Comparison of ENCODE assay signal across 29 mouse cellular contexts in the genomic region with DNA sequence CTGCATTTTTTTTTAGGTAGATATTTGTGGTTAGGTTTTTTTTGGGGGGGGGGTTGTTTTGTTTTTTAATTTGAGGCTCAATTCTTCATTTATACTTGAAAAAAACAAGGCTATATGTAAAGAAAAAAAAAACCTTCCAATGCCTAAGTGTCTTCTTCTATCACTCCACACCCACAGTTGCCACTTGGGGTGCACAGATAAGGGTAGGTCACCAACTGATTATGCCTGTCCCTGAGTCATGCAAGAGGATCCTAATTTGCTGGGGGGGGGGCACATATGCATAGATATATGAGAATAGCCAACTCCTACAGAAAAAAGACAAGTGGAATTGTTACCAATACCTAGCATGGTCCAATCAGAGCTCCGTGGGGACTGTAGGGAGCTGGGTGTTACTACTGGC. TPM values are rescaled to one million over a fixed set of nuclear protein-coding genes. Genes with fewer than 3 reads are reported as not detected.
"Had no signal": no experiment of that assay in that cellular context is flagged by ENCODE, and none has a peak within 500 bp of the region (broad histone marks: within the 10 kb centered on the region; RNA-seq: fewer than 3 reads in every experiment).

No protein-coding gene starts in this region.

- H3K4me2 ChIP-seq: limb, embryonic 13.5 days; lung, embryonic 15.5 days; midbrain, embryonic 12.5 days; midbrain, embryonic 15.5 days; neural tube, embryonic 12.5 days; neural tube, embryonic 15.5 days; stomach, embryonic 15.5 days had no signal

- H3K9ac ChIP-seq: limb, embryonic 13.5 days; lung, embryonic 15.5 days; midbrain, embryonic 12.5 days; midbrain, embryonic 15.5 days; neural tube, embryonic 12.5 days; neural tube, embryonic 15.5 days; stomach, embryonic 15.5 days had no signal

- H3K4me1 ChIP-seq: limb, embryonic 10.5 days; limb, embryonic 13.5 days; lung, embryonic 15.5 days; midbrain, embryonic 12.5 days; midbrain, embryonic 15.5 days; neural tube, embryonic 12.5 days; neural tube, embryonic 15.5 days; stomach, embryonic 15.5 days had no signal

- H3K36me3 ChIP-seq: limb, embryonic 10.5 days; limb, embryonic 13.5 days; lung, embryonic 15.5 days; midbrain, embryonic 12.5 days; midbrain, embryonic 15.5 days; neural tube, embryonic 12.5 days; neural tube, embryonic 15.5 days; stomach, embryonic 15.5 days had no signal

- H3K27ac ChIP-seq: limb, embryonic 10.5 days; limb, embryonic 13.5 days; lung, embryonic 15.5 days; midbrain, embryonic 12.5 days; midbrain, embryonic 15.5 days; neural tube, embryonic 12.5 days; neural tube, embryonic 15.5 days; stomach, embryonic 15.5 days had no signal

- ATAC-seq: intestine, embryonic 16.5 days; midbrain, embryonic 15.5 days had no signal

- H3K4me3 ChIP-seq: limb, embryonic 10.5 days; limb, embryonic 13.5 days; lung, embryonic 15.5 days; midbrain, embryonic 12.5 days; midbrain, embryonic 15.5 days; neural tube, embryonic 12.5 days; neural tube, embryonic 15.5 days; stomach, embryonic 15.5 days had no signal

- H3K9me3 ChIP-seq: neural tube, embryonic 15.5 days; stomach, embryonic 15.5 days had no signal

- H3K27me3 ChIP-seq: limb, embryonic 13.5 days; lung, embryonic 15.5 days; midbrain, embryonic 12.5 days; midbrain, embryonic 15.5 days; neural tube, embryonic 12.5 days; neural tube, embryonic 15.5 days; stomach, embryonic 15.5 days had no signal

- DNase-seq: kidney, adult 18-20 months; kidney, adult 9 months; kidney, postnatal 14 days; kidney, postnatal 4 days; lung, adult 18-20 months; lung, postnatal 10 days; lung, postnatal 36 days; right cerebral cortex, adult 18-20 months; right cerebral cortex, postnatal 25 days; spleen, adult 18-20 months; thymus, adult 18-20 months; thymus, postnatal 36 days had no signal

RNA-seq across cellular contexts. Expression of gene Olfr1324, which starts 53.3 kb away (rescaled TPM):
- total RNA-seq: layer of hippocampus, adult 18-20 months; layer of hippocampus, postnatal 14 days; left cerebral cortex, adult 8-10 months; left cerebral cortex, postnatal 25 days; liver, adult 2 months had no signal
- polyA plus RNA-seq: intestine, embryonic 16.5 days; kidney, embryonic 16.5 days; limb, embryonic 10.5 days; limb, embryonic 13.5 days; liver, adult 2 months; lung, embryonic 15.5 days; midbrain, embryonic 12.5 days; midbrain, embryonic 15.5 days; neural tube, embryonic 12.5 days; neural tube, embryonic 15.5 days; stomach, embryonic 15.5 days; testis, adult 2 months; urinary bladder, adult 2 months had no signal
